Mouse (Mus musculus) liver, postnatal 0 days (tissue): ENCODE measurements around the gene Arhgef17. TPM values are rescaled to one million over a fixed set of nuclear protein-coding genes. Genes with fewer than 3 reads are reported as not detected.

Experiments used
- ATAC-seq: fragments of 200-750 bp; cut with Nextera tagmentation; 2 replicates; pipeline ENCODE4 v1.8.0; 2017; ENCODE audit warnings: mild to moderate bottlenecking, moderate library complexity
- DNase-seq: peaks from one replicate; pipeline ENCODE4 v3.0.0-alpha.2; 2016
- H3K27ac ChIP-seq: fragments of 300-500 bp; sonication (generic); 2 replicates; pipeline ENCODE4 v1.5.1; 2014; ENCODE audit warnings: antibody characterized with exemption, moderate library complexity, mild to moderate bottlenecking, low read depth
- H3K27me3 ChIP-seq: fragments of 300-500 bp; sonication (generic); 2 replicates; pipeline ENCODE4 v1.6.1; 2014; ENCODE audit warnings: low read length, control low read depth, mixed read lengths; ENCODE audit not compliant: insufficient read depth
- H3K36me3 ChIP-seq: fragments of 300-500 bp; sonication (generic); replicated peaks from 2 replicates; pipeline ENCODE4 v1.6.1; 2014; ENCODE audit warnings: mild to moderate bottlenecking, control low read depth, low read length, moderate library complexity, mixed read lengths; ENCODE audit not compliant: insufficient read depth
- H3K4me1 ChIP-seq: fragments of 300-500 bp; sonication (generic); 2 replicates; pipeline ENCODE4 v1.6.1; 2014; ENCODE audit warnings: antibody characterized with exemption, mild to moderate bottlenecking, control low read depth; ENCODE audit not compliant: insufficient read depth
- H3K4me2 ChIP-seq: fragments of 300-500 bp; sonication (generic); 2 replicates; pipeline ENCODE4 v1.6.1; 2014; ENCODE audit warnings: low read depth, mild to moderate bottlenecking, low read length, moderate library complexity, mixed read lengths
- H3K4me3 ChIP-seq: fragments of 300-500 bp; sonication (generic); 2 replicates; pipeline ENCODE4 v1.5.1; 2014; ENCODE audit warnings: low read depth, low read length
- H3K9ac ChIP-seq: fragments of 300-500 bp; sonication (generic); replicated peaks from 2 replicates; pipeline ENCODE4 v1.6.1; 2014; ENCODE audit warnings: mild to moderate bottlenecking, moderate library complexity
- H3K9me3 ChIP-seq: fragments of 300-500 bp; sonication (generic); 2 replicates; pipeline ENCODE4 v1.6.1; 2016; ENCODE audit warnings: mild to moderate bottlenecking, control low read depth, low read length, mixed read lengths
- CTCF ChIP-seq: sonication (generic); IDR thresholded peaks from 2 replicates; pipeline ENCODE4 v1.5.1; 2016; ENCODE audit warnings: antibody characterized with exemption, low read depth
- EP300 ChIP-seq: IDR thresholded peaks from 2 replicates; pipeline ENCODE4 v1.6.1; 2016; ENCODE audit warnings: antibody characterized with exemption, low read depth, mild to moderate bottlenecking
- WGBS: fragments of 180-500 bp; shearing (Covaris S2); extraction: QIAGEN DNeasy Blood & Tissue Kit; methylation state at CpG from one replicate; pipeline ENCODE4 v1.1.7; 2014; ENCODE audit not compliant: insufficient replicate concordance; 5-methylcytosine and 5-hydroxymethylcytosine counted together
- polyA plus RNA-seq: library from polyadenylated mRNA; unstranded; fragments of >200 nt; fragmentation: Nextera tagmentation; extraction: Ambion mirVana; gene quantifications from 2 replicates; pipeline ENCODE4 v1.2.1, GENCODE M21; 2015

Gene Arhgef17
- polyA plus RNA-seq, 1 experiment from 2014 or later, result 0.35 TPM

GRCm38 (mm10) chr7:100861209-100861608 is 70.7 kb downstream of the Arhgef17 start:
- peaks cover 27% of the 10 kb centered on the region for H3K36me3 ChIP-seq
- 77% methylated on average over 5 of the region's 5 CpGs for WGBS
- H3K9me3 ChIP-seq, result no peaks in the 10 kb centered on the region
- peak overlapping the region; percentile 98 for H3K4me2 ChIP-seq
- H3K4me3 ChIP-seq, result peak overlapping the region; percentile 97
- H3K9ac ChIP-seq, result peak overlapping the region; percentile 90; the same call in 1 of the 2 replicates
- peaks cover 53% of the 10 kb centered on the region for H3K4me1 ChIP-seq
- no peak for TF ChIP-seq CTCF
- no peak for TF ChIP-seq EP300
- no peak for ATAC-seq
- DNase-seq, result no peak
- no peaks in the 10 kb centered on the region for H3K27me3 ChIP-seq
- H3K27ac ChIP-seq, result no peak overlapping the region

- H3K4me2 ChIP-seq, result peak overlapping the region; percentile 98
- ATAC-seq (no peak), DNase-seq (no peak)
- H3K9me3 ChIP-seq, result no peaks in the 10 kb centered on the region
- H3K27ac ChIP-seq, result 0 out of 2 replicates have a peak overlapping the region, but pooled peaks have one; percentile 8
- H3K4me1 ChIP-seq, result peaks cover 60% of the 10 kb centered on the region
- peak overlapping the region; percentile 50 for H3K9ac ChIP-seq
- H3K27me3 ChIP-seq, result no peaks in the 10 kb centered on the region
- WGBS, result 50% methylated on average over 3 of the region's 3 CpGs
- H3K36me3 ChIP-seq, result peaks cover 27% of the 10 kb centered on the region
- no peak overlapping the region for H3K4me3 ChIP-seq
- no peak for TF ChIP-seq CTCF
- no peak for TF ChIP-seq EP300
Measured at GRCm38 (mm10) chr7:100860450-100860849, 71.5 kb downstream of the Arhgef17 start.

GRCm38 (mm10) chr7:100855795-100856573 is 75.9 kb downstream of the Arhgef17 start:
- Histone ChIP-seq H3K9ac (peak overlapping the region; percentile 60), H3K9me3 (no peaks in the 10 kb centered on the region), H3K36me3 (peaks cover 33% of the 10 kb centered on the region), H3K27me3 (no peaks in the 10 kb centered on the region), H3K4me2 (peak overlapping the region; percentile 47), H3K4me3 (peak overlapping the region; percentile 24), H3K27ac (peak overlapping the region; percentile 96), H3K4me1 (peaks cover 79% of the 10 kb centered on the region)
- 29% methylated on average over 4 of the region's 5 CpGs for WGBS
- no peak for TF ChIP-seq EP300
- no peak for TF ChIP-seq CTCF
- ATAC-seq, result peak; percentile 79
- peak; percentile 85 for DNase-seq

GRCm38 (mm10) chr7:100855300-100855699 is 76.6 kb downstream of the Arhgef17 start:
- no peaks in the 10 kb centered on the region for H3K9me3 ChIP-seq
- WGBS, result 22% methylated on average over 4 of the region's 4 CpGs
- H3K4me2 ChIP-seq, result peak overlapping the region; percentile 47
- H3K9ac ChIP-seq, result peak overlapping the region; percentile 60
- peaks cover 33% of the 10 kb centered on the region for H3K36me3 ChIP-seq
- DNase-seq, result no peak
- peak overlapping the region; percentile 96 for H3K27ac ChIP-seq
- TF ChIP-seq EP300 (no peak), CTCF (no peak)
- H3K27me3 ChIP-seq, result no peaks in the 10 kb centered on the region
- peaks cover 72% of the 10 kb centered on the region for H3K4me1 ChIP-seq
- H3K4me3 ChIP-seq, result peak overlapping the region; percentile 24
- no peak for ATAC-seq

GRCm38 (mm10) chr7:100854861-100855260 is 77.0 kb downstream of the Arhgef17 start:
- peak overlapping the region; percentile 60 for H3K9ac ChIP-seq
- ATAC-seq (no peak), DNase-seq (no peak)
- peaks cover 33% of the 10 kb centered on the region for H3K36me3 ChIP-seq
- H3K27ac ChIP-seq, result peak overlapping the region; percentile 96
- peaks cover 68% of the 10 kb centered on the region for H3K4me1 ChIP-seq
- H3K4me2 ChIP-seq, result peak overlapping the region; percentile 47
- WGBS, result 39% methylated on average over 5 of the region's 5 CpGs
- no peaks in the 10 kb centered on the region for H3K9me3 ChIP-seq
- no peak for TF ChIP-seq CTCF
- TF ChIP-seq EP300, result no peak
- peak overlapping the region; percentile 24 for H3K4me3 ChIP-seq
- no peaks in the 10 kb centered on the region for H3K27me3 ChIP-seq

GRCm38 (mm10) chr7:100854137-100854814 is 77.6 kb downstream of the Arhgef17 start:
- no peaks in the 10 kb centered on the region for H3K27me3 ChIP-seq
- peaks cover 34% of the 10 kb centered on the region for H3K36me3 ChIP-seq
- ATAC-seq (no peak), DNase-seq (no peak)
- TF ChIP-seq CTCF (no peak), EP300 (no peak)
- peak overlapping the region; percentile 96 for H3K27ac ChIP-seq
- H3K9ac ChIP-seq, result peak overlapping the region; percentile 60; the same call in 1 of the 2 replicates
- WGBS, result 33% methylated on average over 6 of the region's 6 CpGs
- peak overlapping the region; percentile 24 for H3K4me3 ChIP-seq
- H3K4me1 ChIP-seq, result peaks cover 63% of the 10 kb centered on the region
- peak overlapping the region; percentile 47 for H3K4me2 ChIP-seq
- H3K9me3 ChIP-seq, result no peaks in the 10 kb centered on the region
